Mouse (Mus musculus): ENCODE measurements around the gene Stk11ip. TPM values are rescaled to one million over a fixed set of nuclear protein-coding genes. Genes with fewer than 3 reads are reported as not detected.

Stk11ip gene
- polyA plus RNA-seq, 1 experiment from 2014 or later, result 30.0 TPM

- H3K27me3 ChIP-seq (ENCODE audit: insufficient read depth, poor library complexity, severe bottlenecking), result peaks cover 83% of the 10 kb centered on the region
- H3K4me3 ChIP-seq, result peak within 1 kb of the TSS; percentile 90
- peaks cover 79% of the 10 kb centered on the region for H3K4me1 ChIP-seq (replicated peaks)
- peak within 1 kb of the TSS; percentile 95 for H3K27ac ChIP-seq
- 72% methylated on average over 10 of the region's 10 CpGs for whole genome bisulfite sequencing
- no peak for DNase-seq (ENCODE audit: low spot score)
- peaks cover 18% of the 10 kb centered on the region for H3K36me3 ChIP-seq
- no peaks in the 10 kb centered on the region for H3K9me3 ChIP-seq
These were observed 14.3 kb upstream of the Stk11ip start, which contains the start of gene Inha for GRCm38 (mm10) chr1:75507006-75507405. Gene Inha (plus strand): TSS chr1:75507077.

DNA sequence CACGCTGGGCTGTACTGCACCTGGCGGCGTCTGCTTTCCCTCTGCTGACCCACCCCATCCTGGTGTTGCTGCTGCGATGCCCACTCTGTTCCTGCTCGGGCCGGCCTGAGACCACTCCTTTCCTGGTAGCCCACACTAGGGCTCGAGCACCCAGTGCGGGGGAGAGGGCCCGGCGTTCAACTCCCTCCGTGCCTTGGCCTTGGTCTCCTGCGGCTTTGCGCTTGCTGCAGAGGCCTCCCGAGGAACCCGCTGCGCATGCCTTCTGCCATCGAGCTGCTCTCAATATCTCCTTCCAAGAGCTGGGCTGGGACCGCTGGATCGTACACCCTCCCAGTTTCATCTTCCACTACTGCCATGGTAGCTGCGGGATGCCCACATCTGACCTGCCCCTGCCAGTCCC is 11.7 kb upstream of the Stk11ip start:
- WGBS, result 53% methylated on average over 20 of the region's 20 CpGs
- H3K4me1 ChIP-seq (replicated peaks), result peaks cover 65% of the 10 kb centered on the region
- H3K27ac ChIP-seq, result 0 out of 2 replicates have a peak overlapping the region, but pooled peaks have one; percentile 40
- peaks cover 63% of the 10 kb centered on the region for H3K27me3 ChIP-seq (ENCODE audit: insufficient read depth, poor library complexity, severe bottlenecking)
- H3K36me3 ChIP-seq, result no peaks in the 10 kb centered on the region
- DNase-seq (ENCODE audit: low spot score), result no peak
- no peak overlapping the region for H3K4me3 ChIP-seq
- H3K9me3 ChIP-seq, result no peaks in the 10 kb centered on the region

DNA sequence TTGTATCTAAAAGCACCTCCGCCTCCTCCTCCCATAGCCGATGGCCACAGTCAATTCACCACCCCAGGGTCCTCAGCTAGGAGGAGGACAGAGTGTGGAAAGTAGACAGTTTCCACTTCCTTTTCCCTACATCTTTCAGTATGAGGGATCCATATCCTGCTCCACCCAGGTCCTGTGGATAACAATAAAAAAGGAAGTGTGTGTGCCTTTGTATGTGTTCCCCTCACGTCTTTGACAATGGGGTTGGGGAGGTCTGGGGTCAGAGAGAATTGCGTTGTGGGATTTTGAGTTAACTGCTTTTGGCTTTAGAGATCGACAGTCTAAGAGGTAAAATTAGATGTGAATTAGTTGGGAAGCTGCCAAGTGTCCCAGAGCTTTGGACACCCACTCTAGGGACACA is 11.2 kb upstream of the Stk11ip start:
- WGBS, result 74% methylated on average over 5 of the region's 5 CpGs
- no peak for DNase-seq (ENCODE audit: low spot score)
- Histone ChIP-seq H3K4me3 (no peak overlapping the region), H3K27me3 (ENCODE audit: insufficient read depth, poor library complexity, severe bottlenecking) (peaks cover 57% of the 10 kb centered on the region), H3K27ac (no peak overlapping the region), H3K9me3 (no peaks in the 10 kb centered on the region), H3K36me3 (no peaks in the 10 kb centered on the region), H3K4me1 (replicated peaks) (peaks cover 59% of the 10 kb centered on the region)

GRCm38 (mm10) chr1:75511437-75512210 is 9.7 kb upstream of the Stk11ip start:
- H3K27ac ChIP-seq, result peak overlapping the region; percentile 19
- H3K36me3 ChIP-seq, result no peaks in the 10 kb centered on the region
- peak; percentile 30 for DNase-seq (ENCODE audit: low spot score)
- no peak overlapping the region for H3K4me3 ChIP-seq
- H3K27me3 ChIP-seq (ENCODE audit: insufficient read depth, poor library complexity, severe bottlenecking), result peaks cover 43% of the 10 kb centered on the region
- peaks cover 44% of the 10 kb centered on the region for H3K4me1 ChIP-seq (replicated peaks)
- H3K9me3 ChIP-seq, result no peaks in the 10 kb centered on the region
- WGBS, result 50% methylated on average over 4 of the region's 4 CpGs

GRCm38 (mm10) chr1:75512550-75512949 is 8.8 kb upstream of the Stk11ip start:
- peaks cover 33% of the 10 kb centered on the region for H3K27me3 ChIP-seq (ENCODE audit: insufficient read depth, poor library complexity, severe bottlenecking)
- no peaks in the 10 kb centered on the region for H3K36me3 ChIP-seq
- no peak overlapping the region for H3K27ac ChIP-seq
- H3K4me3 ChIP-seq, result no peak overlapping the region
- H3K9me3 ChIP-seq, result no peaks in the 10 kb centered on the region
- WGBS, result 95% methylated on average over 3 of the region's 3 CpGs
- DNase-seq (ENCODE audit: low spot score), result no peak
- H3K4me1 ChIP-seq (replicated peaks), result peaks cover 35% of the 10 kb centered on the region

DNA sequence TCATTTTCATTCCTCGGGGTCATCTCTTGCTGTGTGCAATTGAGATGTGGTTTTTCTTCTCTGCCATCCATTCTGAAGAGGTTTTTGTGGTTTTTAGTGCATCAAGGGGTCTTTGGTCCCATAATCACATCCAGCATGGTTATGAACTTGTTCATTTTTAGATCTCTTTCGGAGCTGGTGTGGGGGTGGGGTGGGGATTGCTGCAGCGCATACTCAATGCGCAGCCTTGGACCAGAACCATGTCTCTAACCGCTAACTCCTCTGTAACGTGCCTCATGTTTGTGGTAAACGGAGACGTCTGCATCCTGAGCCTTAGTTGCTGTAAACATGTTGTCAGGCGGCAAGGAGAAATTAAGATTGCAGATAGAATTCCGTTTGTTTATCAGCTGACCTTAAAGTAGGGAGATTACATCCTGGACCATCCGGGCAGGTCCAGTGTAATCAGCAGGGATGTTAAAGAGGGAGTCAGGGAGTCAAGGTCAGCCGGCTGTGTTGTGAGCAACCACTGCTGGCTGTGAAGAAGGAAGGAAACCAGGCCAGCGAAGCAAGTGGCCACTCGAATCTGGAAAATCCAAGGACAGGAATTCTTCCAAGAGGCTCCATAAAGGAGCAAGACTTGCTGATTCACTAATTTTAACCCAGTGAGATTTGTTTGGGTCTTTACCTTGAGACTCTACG is 4.5 kb upstream of the Stk11ip start:
- DNase-seq (ENCODE audit: low spot score), result no peak
- Histone ChIP-seq H3K36me3 (no peaks in the 10 kb centered on the region), H3K9me3 (no peaks in the 10 kb centered on the region), H3K4me3 (no peak overlapping the region), H3K27ac (no peak overlapping the region), H3K27me3 (ENCODE audit: insufficient read depth, poor library complexity, severe bottlenecking) (no peaks in the 10 kb centered on the region), H3K4me1 (replicated peaks) (peaks cover 5% of the 10 kb centered on the region)
- WGBS, result 85% methylated on average over 15 of the region's 15 CpGs

GRCm38 (mm10) chr1:75517984-75518383 is 3.3 kb upstream of the Stk11ip start:
- DNase-seq (ENCODE audit: low spot score), result no peak
- no peaks in the 10 kb centered on the region for H3K27me3 ChIP-seq (ENCODE audit: insufficient read depth, poor library complexity, severe bottlenecking)
- 46% methylated on average over 4 of the region's 4 CpGs for WGBS

GRCm38 (mm10) chr1:75518427-75518826 is 2.9 kb upstream of the Stk11ip start:
- Histone ChIP-seq H3K27me3 (ENCODE audit: insufficient read depth, poor library complexity, severe bottlenecking) (no peaks in the 10 kb centered on the region), H3K4me1 (replicated peaks) (peaks cover 12% of the 10 kb centered on the region), H3K9me3 (no peaks in the 10 kb centered on the region), H3K4me3 (no peak overlapping the region), H3K27ac (no peak overlapping the region; the same call in 1 of the 2 replicates), H3K36me3 (no peaks in the 10 kb centered on the region)
- WGBS, result 87% methylated on average over 4 of the region's 4 CpGs
- no peak for DNase-seq (ENCODE audit: low spot score)

More at GRCm38 (mm10) chr1:75517984-75518383, 3.3 kb upstream of the Stk11ip start:
- H3K9me3 ChIP-seq, result no peaks in the 10 kb centered on the region
- no peak overlapping the region for H3K4me3 ChIP-seq
- no peak overlapping the region for H3K27ac ChIP-seq
- peaks cover 12% of the 10 kb centered on the region for H3K4me1 ChIP-seq (replicated peaks)
- H3K36me3 ChIP-seq, result no peaks in the 10 kb centered on the region

GRCm38 (mm10) chr1:75519576-75519975 is 1.8 kb upstream of the Stk11ip start:
- H3K4me1 ChIP-seq (replicated peaks), result peaks cover 12% of the 10 kb centered on the region
- no peak overlapping the region for H3K27ac ChIP-seq
- peaks cover under 1% of the 10 kb centered on the region; the same call in 1 of the 2 replicates for H3K36me3 ChIP-seq
- WGBS, result 89% methylated on average over 5 of the region's 5 CpGs
- no peak for DNase-seq (ENCODE audit: low spot score)
- H3K27me3 ChIP-seq (ENCODE audit: insufficient read depth, poor library complexity, severe bottlenecking), result no peaks in the 10 kb centered on the region
- H3K9me3 ChIP-seq, result no peaks in the 10 kb centered on the region
- no peak overlapping the region for H3K4me3 ChIP-seq

- H3K27ac ChIP-seq, result no peak overlapping the region
- H3K4me1 ChIP-seq (replicated peaks), result peaks cover 12% of the 10 kb centered on the region
- H3K4me3 ChIP-seq, result no peak overlapping the region
- DNase-seq (ENCODE audit: low spot score), result no peak
- H3K36me3 ChIP-seq, result peaks cover 50% of the 10 kb centered on the region
- WGBS, result 92% methylated on average over 7 of the region's 7 CpGs
- no peaks in the 10 kb centered on the region for H3K9me3 ChIP-seq
- no peaks in the 10 kb centered on the region for H3K27me3 ChIP-seq (ENCODE audit: insufficient read depth, poor library complexity, severe bottlenecking)
These were observed 3.4 kb downstream of the Stk11ip start for GRCm38 (mm10) chr1:75524679-75525078.

- Histone ChIP-seq H3K27me3 (ENCODE audit: insufficient read depth, poor library complexity, severe bottlenecking) (no peaks in the 10 kb centered on the region), H3K4me1 (replicated peaks) (no peaks in the 10 kb centered on the region), H3K9me3 (no peaks in the 10 kb centered on the region), H3K27ac (no peak overlapping the region), H3K36me3 (peaks cover 98% of the 10 kb centered on the region), H3K4me3 (no peak overlapping the region)
- WGBS, result 81% methylated on average over 4 of the region's 4 CpGs
- DNase-seq (ENCODE audit: low spot score), result no peak
These were observed 9.2 kb downstream of the Stk11ip start for GRCm38 (mm10) chr1:75530546-75530945.

DNA sequence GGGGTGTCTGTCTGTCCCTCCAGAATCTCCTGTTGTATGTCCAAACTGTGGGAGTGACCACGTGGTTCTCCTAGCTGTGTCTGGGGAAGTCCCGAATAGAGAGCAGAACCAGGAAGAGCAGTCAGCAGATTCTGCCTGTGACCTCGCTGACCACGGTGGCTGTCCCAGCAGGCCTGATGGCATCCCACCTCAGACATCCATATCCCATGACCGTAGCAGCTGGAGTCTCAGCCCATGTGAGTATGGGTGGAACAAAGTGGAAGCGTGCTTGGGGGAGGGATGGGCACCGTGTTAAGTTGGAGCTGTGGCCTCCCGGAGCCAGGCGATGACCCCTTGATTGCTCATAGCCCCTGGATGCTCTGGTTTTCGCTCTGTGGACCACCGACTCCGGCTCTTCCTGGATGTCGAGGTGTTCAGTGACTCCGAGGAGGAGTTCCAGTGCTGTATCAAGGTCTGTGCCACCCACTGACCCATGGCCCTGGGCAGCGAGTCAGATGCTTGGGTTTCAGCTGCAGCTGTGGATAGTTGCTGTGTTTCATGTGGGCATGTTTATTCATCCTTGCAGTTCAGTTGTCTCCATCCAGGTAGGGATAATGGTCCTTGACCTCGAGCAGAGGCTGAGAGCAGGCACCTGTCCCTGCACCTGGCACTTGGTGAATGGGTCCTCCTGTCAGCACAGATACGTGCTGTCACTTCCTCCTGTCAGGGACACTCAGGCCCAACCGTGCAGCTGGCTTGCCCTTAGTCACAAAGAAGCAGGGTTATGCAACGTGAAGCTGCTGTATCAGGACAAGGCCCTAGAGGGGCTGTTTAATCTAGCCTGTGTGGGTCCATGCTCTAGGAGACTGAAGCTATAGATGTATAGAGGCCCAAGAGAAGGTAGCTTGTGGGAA is 11.2 kb downstream of the Stk11ip start:
- no peaks in the 10 kb centered on the region for H3K4me1 ChIP-seq (replicated peaks)
- H3K27me3 ChIP-seq (ENCODE audit: insufficient read depth, poor library complexity, severe bottlenecking), result no peaks in the 10 kb centered on the region
- no peaks in the 10 kb centered on the region for H3K9me3 ChIP-seq
- no peak overlapping the region for H3K4me3 ChIP-seq
- 90% methylated on average over 19 of the region's 19 CpGs for WGBS
- no peak for DNase-seq (ENCODE audit: low spot score)
- H3K36me3 ChIP-seq, result peaks cover 95% of the 10 kb centered on the region
- H3K27ac ChIP-seq, result no peak overlapping the region

Measured in hindbrain, embryonic 10.5 days (tissue).